Mouse (Mus musculus): Measurements from ENCODE around the gene Wdr45.
"Not testable (repeated sequence)": the region's sequence is repeated elsewhere in the genome, so short reads cannot be mapped to it uniquely, and the experiment has no call there.

The Wdr45 gene

DNA sequence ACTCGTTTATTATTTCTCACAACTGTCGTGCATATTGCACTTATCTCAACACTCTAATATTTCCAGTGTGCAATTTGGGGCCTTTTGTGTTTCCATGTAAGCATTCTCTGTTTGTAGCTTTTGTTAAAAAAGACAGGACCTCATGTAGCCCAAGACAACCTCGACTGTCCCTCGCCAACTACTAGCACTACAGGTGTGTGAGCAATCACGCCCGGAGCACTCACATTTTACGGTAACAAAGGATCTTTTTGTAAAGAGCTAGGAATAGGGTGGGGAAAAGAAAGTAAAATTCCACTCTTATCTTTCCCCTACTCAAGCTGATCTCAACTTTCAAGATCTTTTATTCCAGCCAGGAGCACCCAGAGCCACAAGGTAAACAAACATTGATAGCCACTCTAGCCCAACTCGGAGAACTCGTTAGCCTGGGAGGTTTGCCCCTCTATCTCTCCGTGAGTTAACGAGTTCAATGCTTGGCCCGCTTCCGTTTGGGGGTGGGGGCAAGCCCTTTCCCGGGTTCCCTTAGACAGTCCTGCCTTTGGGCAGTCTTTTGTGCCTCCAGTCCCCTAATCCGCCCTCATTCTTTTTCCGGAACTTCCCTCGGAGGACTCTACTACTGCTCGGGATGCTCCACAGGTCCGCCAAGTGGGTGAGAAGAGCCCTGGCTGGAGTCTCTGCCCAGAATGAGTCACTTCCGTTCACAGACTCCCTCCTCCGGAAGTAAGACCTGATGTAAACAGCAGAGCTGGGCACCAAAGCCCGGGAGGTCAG is 7.6 kb downstream of the Wdr45 start, which contains the start of gene Gm45208:
Gm45208 (plus strand) TSS at position 732 of the 768 bp plus-strand sequence.
- peak; percentile 56 for DNase-seq (ENCODE audit: low read depth)

DNA sequence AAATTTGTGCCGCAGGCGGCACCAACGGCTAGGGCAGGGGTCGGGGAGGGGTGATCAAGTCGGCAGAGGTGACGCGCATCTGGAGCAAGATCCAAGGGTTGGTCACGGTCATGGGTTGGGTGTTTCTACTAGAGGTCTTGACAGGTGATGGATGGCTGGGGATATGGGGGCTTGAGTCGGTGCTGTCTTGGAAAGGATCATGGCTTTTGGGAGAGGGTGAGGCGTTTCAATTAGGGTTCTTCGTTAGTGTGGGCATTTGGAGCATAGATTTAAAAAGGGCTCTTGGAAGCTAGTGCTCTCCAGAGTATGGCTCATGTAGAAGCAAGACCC is 8.1 kb downstream of the Wdr45 start:
- no peak for DNase-seq (ENCODE audit: low read depth)

DNA sequence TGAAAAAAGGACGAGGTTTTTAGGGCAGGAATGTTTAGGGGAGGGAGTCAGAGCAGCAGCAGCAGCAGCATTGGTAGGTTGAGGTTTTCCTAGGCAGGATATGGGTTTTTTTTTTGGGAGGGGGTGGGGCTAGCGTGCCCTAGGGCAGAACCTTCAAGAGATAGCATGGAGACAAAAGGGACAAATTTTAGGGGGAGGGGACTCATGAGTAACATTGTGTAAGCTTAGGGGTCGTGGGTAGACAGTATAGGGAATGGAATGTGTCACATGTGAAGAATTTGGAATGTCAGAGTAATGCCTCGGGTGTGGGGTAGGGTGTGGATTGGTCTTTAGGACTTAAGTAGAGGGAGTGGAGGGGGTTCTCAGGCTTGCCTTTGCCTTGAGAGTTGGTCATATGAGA is 8.6 kb downstream of the Wdr45 start:
- DNase-seq (ENCODE audit: low read depth): no peak

DNA sequence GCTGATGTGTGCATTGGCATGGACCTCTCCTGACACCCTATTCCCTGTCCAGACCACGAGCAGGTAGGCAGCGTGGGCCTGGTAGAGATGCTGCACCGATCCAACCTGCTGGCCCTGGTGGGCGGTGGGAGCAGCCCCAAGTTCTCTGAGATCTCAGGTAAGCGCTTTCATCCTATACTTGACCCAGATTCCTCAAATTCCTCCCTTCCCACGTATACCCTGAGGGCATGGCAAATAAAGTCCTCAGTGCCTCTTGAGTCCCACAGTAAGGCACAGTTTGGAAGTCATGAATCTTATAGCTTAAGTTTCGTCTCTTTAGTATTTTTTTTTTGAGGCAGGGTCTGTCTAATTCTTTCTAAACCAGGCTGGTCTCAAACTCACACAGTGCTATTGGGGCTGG is 10.0 kb downstream of the Wdr45 start:
- DNase-seq (ENCODE audit: low read depth): no peak

DNA sequence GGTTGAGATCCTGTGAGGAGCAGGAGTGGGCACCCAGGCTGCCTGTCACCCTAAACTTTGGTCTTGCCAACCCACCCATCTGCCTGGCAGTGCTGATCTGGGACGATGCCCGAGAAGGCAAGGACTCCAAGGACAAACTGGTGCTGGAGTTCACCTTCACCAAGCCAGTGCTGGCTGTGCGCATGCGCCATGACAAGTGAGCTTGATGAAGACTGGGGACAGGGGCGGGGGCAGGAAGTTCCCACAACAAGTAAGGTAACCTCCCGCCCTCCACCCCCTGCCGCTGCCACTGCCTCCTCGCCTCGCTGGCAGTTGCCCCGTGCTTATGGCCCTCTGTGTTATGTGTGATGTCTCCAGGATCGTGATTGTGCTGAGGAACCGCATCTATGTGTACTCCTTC is 11.7 kb downstream of the Wdr45 start:
- no peak for DNase-seq (ENCODE audit: low read depth)

DNA sequence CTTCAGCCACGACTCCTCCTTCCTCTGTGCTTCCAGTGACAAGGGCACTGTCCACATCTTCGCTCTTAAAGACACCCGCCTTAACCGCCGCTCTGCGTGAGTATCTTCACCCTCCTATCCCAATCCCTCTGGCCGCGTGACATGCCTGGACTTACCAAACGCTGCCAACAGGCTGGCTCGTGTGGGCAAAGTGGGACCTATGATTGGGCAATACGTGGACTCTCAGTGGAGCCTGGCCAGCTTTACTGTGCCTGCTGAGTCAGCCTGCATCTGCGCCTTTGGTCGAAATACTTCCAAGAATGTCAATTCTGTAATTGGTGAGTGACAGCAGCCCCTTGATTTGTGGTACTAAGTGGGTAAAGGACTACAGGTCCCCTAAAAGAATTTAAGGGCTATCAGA is 13.0 kb downstream of the Wdr45 start:
- no peak for DNase-seq (ENCODE audit: low read depth)

DNA sequence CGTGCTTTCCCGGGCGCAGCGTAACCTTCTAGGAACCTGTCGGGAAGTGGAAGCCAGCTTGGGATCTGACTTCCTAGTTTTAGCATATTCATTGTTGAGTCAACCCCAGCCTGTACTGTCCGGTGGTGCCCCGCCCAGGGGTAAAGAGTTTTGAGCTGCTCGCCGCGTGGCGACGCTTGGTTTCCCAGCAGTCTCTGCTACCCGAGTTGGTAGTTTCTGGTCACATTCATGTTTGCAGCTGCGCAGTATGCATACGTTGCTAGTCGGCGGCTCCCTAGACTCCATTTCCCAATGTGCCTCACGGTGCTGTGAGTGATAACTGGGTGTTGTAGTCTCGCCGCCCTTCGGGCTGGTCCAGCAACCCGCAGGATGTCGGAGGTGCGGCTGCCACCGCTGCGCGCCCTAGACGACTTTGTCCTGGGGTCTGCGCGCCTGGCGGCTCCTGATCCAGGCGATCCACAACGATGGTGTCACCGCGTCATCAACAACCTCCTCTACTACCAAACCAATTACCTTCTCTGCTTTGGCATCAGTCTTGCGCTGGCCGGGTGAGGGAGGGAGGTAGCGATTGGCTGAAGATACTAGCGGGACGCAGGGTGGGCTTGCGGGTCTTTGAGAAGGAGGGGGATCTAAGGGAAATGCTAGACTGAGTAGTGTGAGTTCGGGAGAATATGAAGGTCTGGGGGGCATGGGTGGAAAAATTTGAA is 14.2 kb downstream of the Wdr45 start, which contains the start of gene Praf2:
Praf2 (plus strand) TSS at position 225 of the 707 bp plus-strand sequence.
- peak; percentile 58 for DNase-seq (ENCODE audit: low read depth)

DNA sequence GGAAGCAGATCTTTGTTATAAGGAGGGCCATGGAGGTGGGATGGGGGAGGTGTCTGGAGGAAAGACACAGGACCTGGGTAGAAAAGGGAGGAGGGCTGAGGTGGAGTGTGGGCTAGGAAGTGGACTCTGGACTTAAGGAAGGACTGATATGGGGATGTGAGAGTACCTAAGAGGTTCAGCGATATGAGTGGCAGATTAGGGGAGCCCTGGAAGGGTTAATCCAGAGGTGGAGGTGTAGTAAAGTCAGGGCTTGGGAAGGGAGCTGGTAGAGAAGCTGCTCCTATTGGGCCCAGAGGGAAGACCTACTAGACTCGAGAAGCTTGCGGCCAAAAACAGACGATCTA is 14.8 kb downstream of the Wdr45 start:
- DNase-seq (ENCODE audit: low read depth): no peak

DNA sequence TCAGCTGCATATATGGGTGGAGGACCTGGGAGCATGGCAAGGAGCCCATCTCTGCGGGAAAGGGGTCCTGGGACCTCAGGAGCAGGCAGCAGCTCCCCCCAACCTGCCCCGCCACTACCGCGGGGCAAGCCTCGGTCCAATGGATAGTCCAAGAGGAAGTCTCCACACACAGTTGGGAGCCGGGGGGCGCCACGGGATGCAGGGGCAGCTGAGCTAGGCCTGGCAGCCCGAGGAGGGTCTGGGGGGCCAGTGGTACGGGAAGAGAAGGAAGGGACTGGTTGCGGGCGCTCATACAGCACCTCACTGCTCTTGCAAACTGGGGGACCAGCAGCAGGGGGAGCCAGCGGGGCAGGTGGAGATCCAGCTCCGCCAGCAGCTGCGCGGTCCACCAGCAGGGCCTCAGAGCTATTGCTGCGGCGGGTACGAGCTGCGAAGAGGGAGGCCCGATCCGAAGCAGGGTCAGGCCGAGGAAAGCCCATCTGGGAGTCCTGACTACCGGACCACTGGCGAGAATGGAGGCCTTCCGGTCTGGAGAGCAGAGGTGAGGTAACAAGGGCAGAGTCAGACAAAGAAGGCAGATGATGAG is 19.5 kb downstream of the Wdr45 start:
- DNase-seq (ENCODE audit: low read depth): peak; percentile 60

DNA sequence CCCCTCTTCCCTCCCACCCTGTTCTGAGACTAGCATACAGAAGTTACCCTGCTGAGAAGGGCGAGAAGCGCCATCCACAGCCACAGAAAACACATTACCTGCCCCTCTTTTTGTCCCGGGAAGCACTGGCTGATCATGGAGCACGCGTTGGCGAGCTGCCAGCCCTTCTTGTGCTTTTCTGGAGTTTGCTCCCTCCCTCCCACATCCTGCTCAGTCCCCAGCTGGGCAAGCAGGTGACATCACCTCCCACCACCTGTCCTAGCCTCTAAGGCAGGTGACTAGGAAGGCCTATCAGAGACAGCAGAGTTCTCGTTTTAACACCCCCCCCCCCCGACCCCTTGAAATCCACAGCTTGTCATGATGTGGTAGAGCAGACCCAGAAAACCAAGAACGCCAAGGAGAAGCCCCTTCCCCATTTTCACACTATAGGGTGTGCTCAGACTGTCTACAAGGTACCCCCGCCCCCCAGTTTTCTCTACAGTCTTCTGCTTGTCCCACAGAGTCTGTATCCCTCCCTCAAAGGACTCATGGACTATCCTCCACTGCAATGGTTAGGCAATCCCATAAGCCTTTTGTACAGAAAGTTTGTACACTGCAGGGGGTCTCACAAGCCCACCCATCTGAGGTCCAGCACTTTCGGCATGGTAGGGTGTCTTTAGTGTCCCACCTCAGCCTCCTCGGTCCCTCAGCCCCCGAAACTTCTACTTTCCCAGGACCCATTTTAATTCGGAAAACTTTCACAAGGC is 25.4 kb downstream of the Wdr45 start:
- DNase-seq (ENCODE audit: low read depth): no peak

DNA sequence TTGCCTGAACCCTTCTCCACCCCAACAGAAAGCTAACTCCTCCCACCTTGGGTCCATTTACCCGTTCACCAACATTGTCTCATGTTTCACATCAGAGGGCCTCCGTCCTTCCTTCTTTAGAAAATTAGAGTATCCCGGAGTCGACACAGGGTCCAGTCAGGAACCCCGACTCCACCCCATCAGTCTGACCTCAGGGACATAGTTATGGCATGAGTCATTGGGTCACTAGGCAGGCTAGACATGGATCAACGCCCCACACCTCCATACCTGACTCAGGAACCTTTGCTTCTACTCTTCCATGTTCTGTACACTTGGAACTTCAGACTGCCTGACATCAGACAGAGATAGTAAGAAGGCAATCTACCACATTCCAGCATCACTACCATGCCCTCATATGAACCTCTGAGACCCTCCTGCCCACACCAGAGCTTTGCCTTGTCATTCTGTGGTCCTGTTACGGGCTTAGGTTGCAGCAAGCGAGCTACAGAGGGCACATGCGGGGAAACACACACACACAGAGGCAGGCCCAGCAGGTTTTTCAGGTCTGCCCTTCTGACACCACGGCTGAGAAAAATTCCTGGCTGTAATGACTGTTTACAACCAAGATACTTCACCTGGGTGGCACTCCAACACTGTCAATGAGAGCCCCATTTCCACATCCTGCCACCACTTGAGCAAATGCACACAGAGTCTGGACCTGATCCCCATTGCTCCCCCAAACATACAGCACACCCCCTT is 26.1 kb downstream of the Wdr45 start:
- no peak for DNase-seq (ENCODE audit: low read depth)

DNA sequence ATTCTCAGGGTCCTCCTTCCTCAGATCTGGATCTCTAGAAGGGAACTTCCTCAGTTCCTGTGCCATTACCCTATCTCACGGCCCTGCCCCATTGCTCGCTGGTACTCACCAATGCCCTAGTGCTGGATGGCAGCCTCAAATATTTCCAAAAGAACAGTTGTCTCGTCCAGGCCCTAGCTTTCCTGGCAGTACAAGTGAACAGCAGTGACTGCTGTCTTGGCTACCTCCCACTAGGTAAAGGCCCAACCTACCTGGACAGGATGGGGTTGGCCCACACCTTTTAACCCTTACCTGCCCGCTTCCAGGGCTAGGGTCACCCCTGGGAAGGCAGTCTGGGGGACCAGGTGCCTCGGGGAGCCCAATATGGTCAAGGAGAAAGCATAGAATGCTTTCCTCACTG is 27.0 kb downstream of the Wdr45 start:
- DNase-seq (ENCODE audit: low read depth): no peak

DNA sequence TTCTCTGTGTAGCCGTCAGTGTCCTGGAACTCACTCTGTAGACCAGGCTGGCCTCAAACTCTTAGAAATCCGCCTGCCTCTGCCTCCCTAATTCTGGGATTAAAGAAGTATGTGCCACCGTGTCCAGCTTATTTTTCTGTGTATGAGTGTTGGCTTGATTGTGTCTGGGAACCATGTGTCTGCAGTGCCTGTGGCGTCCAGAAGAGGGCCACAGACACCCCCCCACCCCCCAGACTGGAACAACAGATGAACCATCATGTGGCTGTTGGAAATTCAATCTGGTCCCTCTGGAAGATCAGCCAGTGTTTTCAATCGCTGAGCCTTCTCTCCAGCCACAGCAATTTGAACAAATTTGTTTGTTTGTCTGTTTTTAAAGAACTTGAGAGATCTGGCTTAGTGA is 29.3 kb downstream of the Wdr45 start:
- DNase-seq (ENCODE audit: low read depth): no peak

DNA sequence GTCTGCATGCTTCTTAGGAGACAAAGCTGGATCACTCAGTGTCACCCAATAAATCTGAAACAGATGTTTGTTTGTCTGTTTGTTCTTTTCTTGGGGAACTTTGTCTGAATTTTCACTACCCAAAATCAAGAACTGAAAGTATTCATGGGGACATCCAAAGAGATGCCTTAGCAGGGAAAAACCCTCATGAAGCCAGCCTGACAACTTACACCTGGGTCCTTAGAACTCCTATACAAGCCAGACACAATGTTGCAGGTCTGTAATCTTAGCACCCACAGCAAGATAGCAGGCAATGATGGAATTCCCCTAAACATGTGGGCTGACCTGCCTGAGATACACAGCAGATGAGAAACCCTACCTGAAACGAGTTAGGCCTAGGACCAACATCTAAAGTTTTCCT is 30.8 kb downstream of the Wdr45 start:
- no peak for DNase-seq (ENCODE audit: low read depth)

DNA sequence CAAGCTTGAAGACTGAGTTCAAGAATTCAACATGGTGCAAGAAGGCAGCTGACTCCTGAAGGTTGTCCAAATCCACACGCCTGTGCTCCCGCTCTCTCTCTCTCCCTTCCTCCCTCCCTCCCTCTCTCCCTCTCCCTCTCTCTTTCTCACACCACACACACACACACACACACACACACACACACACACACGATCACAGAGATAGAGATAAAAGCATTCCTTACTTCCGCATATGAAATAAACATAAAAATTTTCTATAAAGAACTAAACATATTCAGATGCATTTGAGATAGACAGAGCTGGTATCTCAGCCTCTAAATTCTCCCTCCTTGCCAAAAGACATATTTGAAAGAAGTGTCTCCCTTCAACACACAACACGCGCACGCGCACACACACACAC is 31.3 kb downstream of the Wdr45 start:
- DNase-seq (ENCODE audit: low read depth): no peak

DNA sequence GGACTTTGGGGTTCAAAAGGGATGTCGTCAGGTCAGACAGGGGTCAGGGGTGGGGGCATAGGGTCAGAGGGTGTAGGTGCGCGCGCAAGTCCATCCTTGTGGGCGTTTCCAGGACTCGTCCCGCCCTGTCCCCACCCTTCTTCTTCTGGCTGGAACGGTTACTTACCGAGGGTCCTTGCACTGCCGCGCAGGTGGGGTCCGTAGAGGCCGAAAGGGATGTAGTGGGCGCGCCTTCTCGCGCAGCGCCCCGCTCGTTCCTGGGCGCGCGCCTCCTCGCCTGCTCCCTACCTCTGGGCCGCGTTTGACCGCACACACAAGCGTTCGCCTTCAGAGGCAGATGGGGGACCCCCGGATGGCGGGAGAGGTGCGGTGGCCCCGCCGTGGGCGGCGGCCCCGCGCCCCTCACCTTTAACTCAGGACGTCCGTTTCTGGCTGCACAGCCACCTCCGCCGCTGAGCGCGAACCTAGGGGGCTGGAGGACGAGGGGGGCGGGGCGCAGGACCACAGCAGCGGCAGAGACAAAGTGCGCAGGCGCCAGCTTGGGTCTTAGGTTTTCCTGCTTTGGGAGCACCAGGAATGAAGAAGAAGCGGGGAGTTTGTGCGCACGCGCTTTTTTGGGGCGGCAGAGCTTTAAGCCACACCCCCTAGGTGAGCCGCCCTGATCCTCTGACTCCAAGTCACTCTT is 36.4 kb downstream of the Wdr45 start, which contains the start of gene Ccdc120:
Ccdc120 (minus strand) TSS at position 474 of the 685 bp plus-strand sequence.
- no peak for DNase-seq (ENCODE audit: low read depth)

DNA sequence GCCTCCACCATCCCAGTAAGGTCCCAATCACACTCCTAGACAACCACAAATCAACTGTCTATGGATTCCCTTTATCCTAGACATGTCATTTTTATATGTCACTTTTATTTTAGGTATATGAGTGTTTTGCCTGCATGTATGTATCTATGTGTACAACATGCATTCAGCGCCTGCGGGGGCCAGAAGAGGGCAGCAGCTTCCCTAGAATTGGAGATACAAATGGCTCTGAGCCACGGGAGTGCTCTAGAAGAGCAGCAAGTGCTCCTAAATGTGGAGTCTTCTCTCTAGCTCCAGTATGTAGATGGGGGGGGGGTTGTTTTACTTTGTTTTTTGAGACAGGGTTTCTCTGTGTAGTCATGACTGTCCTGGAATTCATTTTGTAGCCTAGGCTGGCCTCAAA is 39.5 kb downstream of the Wdr45 start:
- not testable (repeated sequence) for DNase-seq (ENCODE audit: low read depth)

DNA sequence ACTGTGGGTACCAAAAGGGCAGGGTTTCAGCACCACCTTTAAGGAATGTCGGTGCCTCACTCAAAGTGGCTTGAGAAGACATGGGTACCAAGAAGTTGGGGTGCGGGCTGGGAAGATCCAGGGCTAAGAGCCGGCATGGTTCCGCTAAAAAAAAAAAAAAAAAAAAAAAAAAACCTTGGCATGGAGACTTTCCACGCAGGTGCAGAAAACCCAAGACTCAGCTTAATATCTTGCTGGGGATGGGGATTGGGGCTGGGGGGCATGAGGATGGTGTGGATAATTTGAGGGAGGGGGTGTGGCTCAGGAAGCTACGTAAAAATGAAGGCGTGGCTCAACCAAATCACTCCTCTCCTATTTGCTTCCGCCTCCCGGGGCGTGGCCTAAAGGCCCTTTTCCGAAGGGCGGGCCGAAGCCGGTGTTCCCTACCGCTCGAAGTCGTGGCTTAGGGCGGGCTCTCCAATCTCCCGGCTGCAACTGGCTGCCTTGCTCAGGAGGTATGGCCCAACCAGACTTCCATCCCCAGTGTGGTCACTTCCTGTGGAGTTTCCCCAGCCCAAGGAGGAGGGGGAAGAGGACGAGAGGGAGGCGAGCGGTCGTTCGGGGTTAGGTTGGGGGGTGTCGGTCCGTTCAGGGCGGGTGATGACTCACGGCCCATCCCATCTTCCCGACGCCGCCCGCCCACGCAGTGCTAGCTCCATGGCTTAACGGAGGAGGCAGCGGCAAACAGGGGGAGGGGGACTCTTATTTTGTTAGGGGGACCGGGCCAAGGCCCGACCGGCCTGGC is 48.2 kb downstream of the Wdr45 start, which contains the start of gene Tfe3:
Tfe3 (plus strand) TSS at position 424 of the 784 bp plus-strand sequence.
- DNase-seq (ENCODE audit: low read depth): peak; percentile 72

DNA sequence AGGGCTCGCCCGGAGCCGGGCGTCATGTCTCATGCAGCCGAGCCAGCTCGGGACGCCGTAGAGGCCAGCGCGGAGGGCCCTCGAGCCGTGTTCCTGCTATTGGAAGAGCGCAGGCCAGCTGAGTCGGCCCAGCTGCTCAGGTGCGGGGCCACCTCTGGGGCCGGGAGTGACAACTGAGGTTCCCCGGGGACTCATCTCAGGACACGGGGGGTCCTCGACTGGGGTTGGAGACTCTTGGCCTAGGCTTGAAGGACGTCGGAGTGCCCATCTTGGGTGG is 48.7 kb downstream of the Wdr45 start:
- no peak for DNase-seq (ENCODE audit: low read depth)

DNA sequence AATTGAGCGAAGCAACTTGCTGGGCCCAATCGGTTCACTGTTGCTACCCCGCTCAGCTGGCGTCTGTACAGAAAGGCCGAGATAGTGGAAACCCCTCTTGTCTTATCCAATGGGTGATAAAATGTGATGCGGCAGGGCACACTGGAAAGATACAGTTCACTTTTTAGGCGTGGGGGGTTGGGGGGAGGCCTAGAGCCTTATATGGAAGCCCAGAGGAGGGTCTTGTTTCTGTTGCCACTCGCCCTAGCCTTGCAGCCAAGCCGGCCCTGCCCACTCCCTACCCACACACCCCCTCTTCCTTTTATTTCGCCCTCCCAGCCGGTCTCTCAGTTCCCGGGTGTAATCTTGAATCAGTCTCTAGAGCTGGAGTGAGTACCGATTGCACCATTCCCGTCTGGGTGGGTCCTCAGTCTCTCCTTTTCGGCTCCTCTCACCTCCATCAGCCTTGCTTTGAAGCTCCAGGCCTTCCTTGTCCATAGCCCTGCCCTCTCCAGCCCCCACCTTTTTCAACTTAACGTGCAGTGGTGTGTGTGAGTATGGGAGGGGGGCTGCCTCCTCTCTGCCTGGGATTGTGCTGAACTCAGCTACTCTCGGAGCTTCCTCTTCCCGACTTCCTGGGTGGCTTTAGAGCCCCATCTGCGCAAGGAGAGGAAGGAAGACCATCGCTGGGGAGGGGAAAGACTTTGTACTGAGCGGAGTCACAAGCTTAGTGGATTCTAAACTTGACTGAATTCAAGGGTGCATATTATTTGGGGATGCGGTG is 49.7 kb downstream of the Wdr45 start:
- DNase-seq (ENCODE audit: low read depth): no peak
